Mouse (Mus musculus): ENCODE results near the gene Lrrc27. TPM values are rescaled to one million over a fixed set of nuclear protein-coding genes. Genes with fewer than 3 reads are reported as not detected.

The Lrrc27 gene
- total and polyA plus RNA-seq, 3 experiments: 0.54 to 1.3 TPM; not detected in 1

- TF ChIP-seq JUND (IDR thresholded peaks at IDR 0.05; ENCODE audit: low read depth, low read length) (no peak), MYC (IDR thresholded peaks at IDR 0.05; ENCODE audit: low read depth, low read length) (no peak), RAD21 (IDR thresholded peaks at IDR 0.05; ENCODE audit: low read depth, low read length) (no peak), NELFE (IDR thresholded peaks at IDR 0.05; ENCODE audit: low read depth, low read length) (peak; percentile 79), SMC3 (IDR thresholded peaks at IDR 0.05; ENCODE audit: low read depth, low read length) (no peak), E2F4 (IDR thresholded peaks at IDR 0.05; ENCODE audit: borderline replicate concordance, low read depth, low read length) (no peak)
Observed at GRCm38 (mm10) chr7:139212754-139213745, at the start of gene Lrrc27, which contains the start of gene Stk32c (continued).

- DNase-seq (ENCODE audit: low read depth, low spot score): no peak
- TF ChIP-seq GABPA (IDR thresholded peaks at IDR 0.05; ENCODE audit: low read depth, low read length) (no peak), ZNF384 (IDR thresholded peaks at IDR 0.05; ENCODE audit: low read depth, low read length) (no peak), ETS1 (IDR thresholded peaks at IDR 0.05; ENCODE audit: low read depth, low read length) (no peak), NELFE (IDR thresholded peaks at IDR 0.05; ENCODE audit: low read depth, low read length) (no peak), USF2 (IDR thresholded peaks at IDR 0.05; ENCODE audit: borderline replicate concordance in 1 of 2, insufficient read depth in 1 of 2, low read depth in 1 of 2, low read length in 2 of 2) (no peak), POLR2A (IDR thresholded peaks at IDR 0.05; ENCODE audit: control insufficient read depth in 1 of 2, insufficient read depth in 1 of 2, low read depth in 1 of 2, low read length in 2 of 2, poor library complexity in 1 of 2) (no peak), MAZ (IDR thresholded peaks at IDR 0.05; ENCODE audit: low read depth, low read length) (no peak), UBTF (IDR thresholded peaks at IDR 0.05; ENCODE audit: borderline replicate concordance, insufficient read depth, low read depth, low read length) (no peak), RCOR1 (IDR thresholded peaks at IDR 0.05; ENCODE audit: low read depth, low read length) (no peak), ELF1 (IDR thresholded peaks at IDR 0.05; ENCODE audit: low read depth, low read length) (no peak), GATA1 (IDR thresholded peaks at IDR 0.05; ENCODE audit: low read depth, low read length) (no peak), MEF2A (IDR thresholded peaks at IDR 0.05; ENCODE audit: extremely low read depth, insufficient replicate concordance, low read depth, low read length, poor library complexity, severe bottlenecking) (no peak), TAL1 (IDR thresholded peaks at IDR 0.05; ENCODE audit: low read length) (no peak), TBP (IDR thresholded peaks at IDR 0.05; ENCODE audit: low read depth, low read length) (no peak)
- no peaks in the 10 kb centered on the region for H3K9me3 ChIP-seq (replicated peaks; ENCODE audit: insufficient read depth, low read length)
Observed at GRCm38 (mm10) chr7:139164410-139164809, 48.4 kb upstream of the Lrrc27 start.

More at GRCm38 (mm10) chr7:139164410-139164809, 48.4 kb upstream of the Lrrc27 start:
- Histone ChIP-seq H3K36me3 (ENCODE audit: control insufficient read depth in 1 of 2, insufficient read depth in 2 of 2, low read length in 2 of 2) (no peaks in the 10 kb centered on the region), H3K27me3 (ENCODE audit: control insufficient read depth in 1 of 2, insufficient read depth in 2 of 2, low read length in 2 of 2) (no peaks in the 10 kb centered on the region), H3K4me3 (ENCODE audit: control insufficient read depth in 1 of 2, insufficient read depth in 1 of 2, low read depth in 2 of 2, low read length in 2 of 2) (no peak overlapping the region), H3K27ac (ENCODE audit: control insufficient read depth, low read depth, low read length) (no peak overlapping the region), H3K4me1 (ENCODE audit: control insufficient read depth in 1 of 2, insufficient read depth in 2 of 2, low read length in 2 of 2) (no peaks in the 10 kb centered on the region), H3K79me2 (ENCODE audit: control insufficient read depth, insufficient read depth, low read length, poor library complexity) (no peaks in the 10 kb centered on the region), H3K9ac (ENCODE audit: control insufficient read depth, low read depth, low read length, poor library complexity, severe bottlenecking) (no peak overlapping the region)

All from MEL (cell line).